Mouse (Mus musculus) MN1 (cell line): ENCODE data around the gene Spag16.

Source experiments
- DNase-seq: peaks from one replicate; pipeline ENCODE4 v3.0.0-alpha.2; 2016; ENCODE audit warnings: low spot score

The Spag16 gene

GRCm38 (mm10) chr1:70442209-70443080 lies 615.7 kb downstream of the Spag16 start:
- DNase-seq = no peak

DNA sequence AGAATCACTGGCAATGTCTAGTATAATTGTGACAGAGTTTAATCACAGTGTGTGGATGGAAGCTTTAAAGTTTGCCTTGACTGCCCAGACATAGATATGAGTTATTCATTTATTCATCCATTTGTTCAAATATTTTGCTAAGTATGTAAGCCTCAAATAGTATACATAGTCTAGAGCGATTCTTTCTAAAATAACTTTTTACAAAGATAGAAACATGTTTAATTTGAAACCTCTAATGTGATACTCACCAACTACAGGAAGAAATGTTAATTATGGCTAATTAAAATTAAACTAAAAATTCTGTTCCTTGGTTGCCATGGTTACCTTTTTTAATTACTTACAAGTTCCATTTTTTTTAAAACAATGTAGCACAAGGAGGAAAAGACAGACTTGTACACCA lies 653.1 kb downstream of the Spag16 start:
- no peak for DNase-seq

GRCm38 (mm10) chr1:70518918-70519317 lies 692.1 kb downstream of the Spag16 start:
- no peak for DNase-seq

- no peak for DNase-seq
Observed at GRCm38 (mm10) chr1:70527134-70527533, 700.4 kb downstream of the Spag16 start.

- DNase-seq = no peak
Observed at GRCm38 (mm10) chr1:70529771-70530170, 703.0 kb downstream of the Spag16 start.

GRCm38 (mm10) chr1:70551839-70552238 lies 725.1 kb downstream of the Spag16 start:
- DNase-seq = no peak

- no peak for DNase-seq
Observed at GRCm38 (mm10) chr1:70621805-70622204, 795.0 kb downstream of the Spag16 start.

DNA sequence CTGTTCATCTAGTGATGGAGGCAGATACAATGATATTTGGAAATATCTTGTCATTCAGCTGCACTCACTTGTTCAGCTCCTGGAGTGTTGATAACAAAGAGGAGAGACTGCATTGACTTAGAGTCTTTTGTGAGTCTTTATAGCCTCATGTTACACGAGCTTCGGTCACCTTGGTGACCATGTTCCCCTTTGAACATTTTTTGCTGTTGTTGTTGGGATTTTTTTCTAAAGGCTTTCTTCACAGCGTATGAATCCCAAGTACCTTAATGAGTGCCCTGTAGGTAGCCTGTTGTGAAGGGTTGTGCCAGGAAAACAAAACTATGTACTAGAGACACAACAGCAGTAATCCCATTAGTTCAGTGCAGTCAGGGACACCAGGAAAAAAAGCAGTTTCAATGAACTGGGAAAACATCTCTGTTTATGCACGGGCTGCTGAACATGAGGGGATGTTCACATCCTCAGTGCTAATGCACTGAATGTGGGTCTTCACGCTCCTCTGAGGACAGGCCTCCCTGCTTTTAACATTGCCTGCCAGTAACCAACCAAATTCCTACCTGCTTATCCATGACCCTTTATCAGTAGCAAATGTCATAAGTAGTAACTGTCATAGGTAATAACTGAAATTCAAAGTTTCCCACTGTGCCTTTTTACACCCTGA lies 798.2 kb downstream of the Spag16 start:
- no peak for DNase-seq

DNA sequence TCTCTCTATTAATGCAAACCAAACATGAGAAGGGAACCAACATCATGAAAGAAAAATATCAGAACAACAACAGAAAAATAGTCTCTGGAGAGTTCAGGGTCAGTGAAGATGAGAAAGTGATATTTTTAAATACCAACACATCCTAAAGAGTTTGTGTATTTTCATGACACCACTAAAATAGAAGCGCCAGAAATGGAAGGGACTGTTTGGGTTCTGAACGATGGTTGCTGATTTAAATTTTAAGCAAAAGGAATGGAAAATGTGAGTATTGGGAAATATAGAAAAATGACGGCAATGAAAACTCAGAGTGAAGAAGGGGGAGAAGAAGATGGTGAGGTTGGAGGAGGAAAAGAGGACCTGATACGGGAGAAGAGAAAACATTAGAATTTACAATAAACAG lies 825.9 kb downstream of the Spag16 start:
- DNase-seq = no peak

GRCm38 (mm10) chr1:70692529-70692928 lies 865.8 kb downstream of the Spag16 start:
- no peak for DNase-seq

DNA sequence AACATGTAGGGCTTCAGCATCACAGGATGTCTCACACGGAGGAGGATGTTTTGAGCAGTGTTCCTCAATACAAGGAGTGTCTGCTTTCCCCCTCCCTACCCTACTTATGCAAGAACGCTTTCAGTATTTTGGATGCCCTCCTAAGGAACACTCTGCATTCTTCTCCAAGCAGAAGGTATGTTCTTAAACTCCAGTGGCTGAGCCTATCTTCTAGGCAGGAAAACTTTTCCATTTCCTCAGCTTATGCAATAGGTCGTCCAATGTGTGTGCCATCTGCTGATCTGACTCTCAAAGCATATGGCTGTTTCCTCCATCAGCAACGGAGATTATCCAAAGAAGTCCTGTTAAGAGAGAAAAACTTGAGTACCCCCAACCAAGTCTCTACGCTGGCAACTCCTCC lies 873.5 kb downstream of the Spag16 start:
- no peak for DNase-seq

GRCm38 (mm10) chr1:70703934-70704333 lies 877.2 kb downstream of the Spag16 start:
- DNase-seq = no peak

DNA sequence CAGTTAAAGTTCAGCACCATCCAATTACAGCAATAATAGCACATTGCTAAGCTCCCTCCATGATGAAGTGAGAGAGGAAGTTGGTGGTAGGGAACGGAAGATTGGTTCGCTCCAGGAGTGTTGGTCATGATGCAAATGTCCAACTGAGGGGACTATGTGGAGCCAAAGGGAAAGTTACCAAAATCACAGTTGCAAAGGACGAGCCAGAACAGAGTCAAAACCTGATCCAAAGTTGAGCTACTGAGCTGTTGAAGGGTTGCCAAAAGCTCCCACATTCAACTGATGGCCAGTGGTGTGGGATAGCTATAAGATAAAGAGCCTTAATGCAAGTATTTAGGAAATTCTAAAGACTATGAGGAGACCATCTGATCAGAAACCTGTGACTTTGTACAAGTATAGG lies 879.1 kb downstream of the Spag16 start:
- no peak for DNase-seq

- DNase-seq = no peak
Observed at GRCm38 (mm10) chr1:70725045-70725444, 898.3 kb downstream of the Spag16 start.

- no peak for DNase-seq
Observed at GRCm38 (mm10) chr1:70725655-70726066, 898.9 kb downstream of the Spag16 start, which contains the start of gene Vwc2l. TSS of gene Vwc2l (plus strand) at chr1:70725715.
